Mouse (Mus musculus): ENCODE data around the gene Hoxd4.

Gene Hoxd4

DNA sequence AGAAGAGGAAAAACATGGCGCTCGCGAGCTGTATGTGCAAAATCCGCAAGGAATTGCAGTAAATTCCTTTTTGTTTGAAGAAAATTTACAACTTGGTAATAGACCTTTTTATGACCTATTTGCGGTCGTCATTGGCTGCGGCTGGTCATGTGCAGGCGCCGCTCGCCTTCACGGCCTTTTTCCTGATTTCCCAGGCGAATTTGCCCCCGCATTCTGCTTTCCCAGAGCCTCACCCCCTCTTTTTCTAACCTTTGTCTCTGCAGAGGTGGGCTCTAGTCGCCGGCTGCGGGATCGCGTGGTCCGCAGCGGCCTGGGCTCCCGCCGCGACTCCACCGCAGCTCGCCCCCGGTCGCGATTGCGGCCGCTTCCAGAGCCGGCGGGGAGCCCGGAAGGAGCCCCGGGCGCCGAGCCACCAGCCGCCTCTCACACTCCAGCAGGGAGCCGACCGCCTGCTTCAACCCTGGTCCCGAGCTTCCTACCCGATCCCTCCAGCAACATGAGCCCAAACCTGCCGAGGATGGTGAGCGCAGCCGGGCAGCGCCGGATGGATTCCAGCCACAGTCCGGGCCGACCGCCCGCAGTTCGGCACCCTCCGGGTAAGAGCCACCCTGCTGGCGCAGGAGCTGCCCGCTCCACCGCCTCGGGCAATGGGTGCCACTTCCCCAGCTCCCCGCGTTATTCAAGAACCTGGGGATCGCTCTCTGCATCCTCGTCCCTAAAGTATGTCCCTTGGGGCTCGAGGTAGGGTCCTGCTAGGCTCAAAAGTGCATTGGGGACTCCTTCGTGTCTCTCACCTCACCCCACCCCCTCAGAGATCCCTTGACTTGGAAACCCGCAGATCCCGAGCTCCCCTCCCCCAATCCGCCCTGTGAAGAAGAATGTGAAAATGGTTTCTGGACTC is at the start of gene Hoxd4, which contains the start of gene Hoxd3:
Gene Hoxd4 (plus strand): TSS at position 209 of the 901 bp plus-strand sequence.
Gene Hoxd3 (plus strand): TSS at position 207 of the 901 bp plus-strand sequence.
- DNase-seq (ENCODE audit: low read depth), result no peak

DNA sequence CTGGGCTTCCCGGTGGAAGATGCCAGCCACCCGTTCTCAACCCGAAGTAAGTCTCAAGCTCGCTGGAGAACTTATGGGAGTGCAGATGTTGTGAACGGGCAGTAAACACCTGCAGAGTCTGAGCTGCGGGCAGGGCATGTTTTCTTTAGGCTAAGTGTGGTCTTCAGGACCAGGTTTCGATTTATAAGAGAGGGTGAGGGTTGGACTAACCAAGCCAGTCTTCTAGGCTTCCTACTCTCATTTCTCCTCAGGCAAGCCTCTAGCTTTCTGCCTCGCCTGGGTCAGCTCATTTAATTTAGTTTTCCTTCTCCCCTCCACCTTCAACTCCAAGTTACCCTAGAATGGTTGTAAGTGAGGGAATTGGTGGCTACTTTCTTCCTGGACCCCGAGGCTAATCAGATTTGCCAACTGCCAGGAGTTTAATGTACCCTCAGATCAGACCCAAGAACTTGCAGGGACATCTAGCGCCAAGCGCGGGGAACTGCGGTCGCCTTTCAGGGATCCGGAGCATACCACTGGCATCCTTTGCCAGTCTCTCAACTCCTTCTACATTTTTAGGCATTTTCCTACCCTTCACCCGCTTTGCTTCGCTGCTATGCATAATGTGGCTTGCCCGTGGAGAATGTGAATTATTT is 48.3 kb upstream of the Hoxd4 start:
- no peak for DNase-seq (ENCODE audit: low read depth)

GRCm38 (mm10) chr2:74666411-74666810 is 45.3 kb upstream of the Hoxd4 start:
- no peak for DNase-seq (ENCODE audit: low read depth)

- no peak for DNase-seq (ENCODE audit: low read depth)
These were observed 44.4 kb upstream of the Hoxd4 start for GRCm38 (mm10) chr2:74667191-74667841.

DNA sequence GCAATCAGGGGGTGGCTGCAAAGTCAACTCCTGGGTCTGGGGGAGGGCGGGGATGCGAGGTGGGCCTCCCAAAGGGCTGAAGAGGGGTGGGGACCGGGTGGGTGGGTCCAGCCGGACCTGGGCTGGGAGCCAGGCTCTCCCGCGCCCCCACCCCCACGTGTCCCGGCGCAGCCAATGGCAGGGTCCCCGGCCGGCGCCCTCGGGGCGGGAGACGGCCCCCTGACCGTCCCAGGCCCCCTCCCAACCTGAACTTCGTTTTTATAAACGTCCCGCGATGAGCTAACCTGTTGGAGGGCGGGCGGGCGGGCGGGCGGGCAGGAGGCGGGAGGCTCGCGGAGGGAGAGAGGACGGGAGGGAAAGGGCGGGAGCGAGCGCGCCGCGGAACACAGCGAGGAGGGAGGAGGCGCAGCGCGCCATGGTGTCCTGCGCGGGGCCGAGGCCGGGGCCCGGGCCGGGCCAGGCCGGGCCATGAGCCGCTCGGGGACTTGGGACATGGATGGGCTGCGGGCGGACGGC is 43.8 kb upstream of the Hoxd4 start, which contains the start of gene Hoxd13:
Gene Hoxd13 (plus strand): TSS at position 469 of the 516 bp plus-strand sequence.
- no peak for DNase-seq (ENCODE audit: low read depth)

- DNase-seq (ENCODE audit: low read depth), result no peak
These were observed 43.1 kb upstream of the Hoxd4 start for GRCm38 (mm10) chr2:74668370-74669229.

- no peak for DNase-seq (ENCODE audit: low read depth)
These were observed 42.5 kb upstream of the Hoxd4 start for GRCm38 (mm10) chr2:74669230-74669578.

- no peak for DNase-seq (ENCODE audit: low read depth)
These were observed 42.0 kb upstream of the Hoxd4 start for GRCm38 (mm10) chr2:74669650-74670235.

DNA sequence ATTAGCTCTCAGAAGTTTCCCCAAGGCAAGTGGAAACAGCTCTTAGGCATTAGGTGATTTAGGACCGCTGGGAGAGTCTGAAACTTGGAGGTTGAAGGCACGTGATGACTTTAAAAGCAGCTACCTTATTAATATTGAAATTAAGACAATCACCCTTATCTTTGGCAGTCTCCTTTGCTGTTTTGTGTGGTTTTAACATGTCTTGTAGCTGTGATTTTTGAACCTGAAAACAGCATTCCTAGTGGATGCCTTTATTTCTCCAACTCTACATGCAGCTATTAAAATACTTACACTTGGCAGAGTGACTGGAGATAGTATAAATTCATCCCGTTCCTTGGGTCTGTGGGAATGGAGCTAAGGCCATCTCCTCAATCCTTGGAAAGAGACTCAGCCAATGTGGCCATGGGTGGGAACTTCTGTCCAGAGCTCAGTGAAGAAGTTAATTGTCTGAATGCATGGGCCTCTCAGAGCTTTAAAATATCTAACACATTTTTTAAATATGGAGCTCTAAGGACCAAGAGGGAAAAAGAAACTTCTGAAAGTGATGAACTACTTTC is 41.0 kb upstream of the Hoxd4 start:
- no peak for DNase-seq (ENCODE audit: low read depth)

GRCm38 (mm10) chr2:74671847-74672246 is 39.9 kb upstream of the Hoxd4 start:
- DNase-seq (ENCODE audit: low read depth), result no peak

GRCm38 (mm10) chr2:74672481-74673362 is 39.0 kb upstream of the Hoxd4 start:
- no peak for DNase-seq (ENCODE audit: low read depth)

DNA sequence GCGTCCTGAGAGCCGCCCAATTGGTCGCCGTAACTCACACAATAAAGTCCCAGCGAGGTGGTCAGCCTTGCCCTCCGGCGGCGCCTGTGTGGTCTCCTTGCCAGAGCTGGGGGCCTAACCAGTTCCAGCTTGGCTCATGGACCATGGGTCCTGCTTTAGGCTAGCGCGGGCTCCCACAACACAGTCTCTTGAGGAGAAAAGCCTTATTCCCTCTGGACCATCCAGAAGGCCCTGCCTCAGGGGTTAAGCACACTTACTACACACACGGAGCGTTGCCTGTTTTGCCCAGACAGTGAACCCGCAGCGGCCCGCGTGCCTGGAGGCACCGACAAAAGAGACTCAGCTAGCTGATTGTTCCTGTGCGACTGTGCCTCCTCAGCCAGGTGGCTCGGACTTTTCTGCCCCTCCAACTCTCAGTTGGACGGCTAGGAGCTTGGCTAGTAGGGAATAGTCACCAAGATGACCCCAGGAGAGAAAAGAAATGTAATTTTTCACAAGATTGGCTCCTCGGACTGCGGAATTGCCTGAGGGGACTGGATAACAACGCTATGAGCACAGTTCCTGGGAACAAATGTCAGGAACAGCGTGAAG is 37.8 kb upstream of the Hoxd4 start:
- no peak for DNase-seq (ENCODE audit: low read depth)

- DNase-seq (ENCODE audit: low read depth), result no peak
These were observed 36.7 kb upstream of the Hoxd4 start, which contains the start of gene Hoxd12 for GRCm38 (mm10) chr2:74674881-74675665. Gene Hoxd12 (plus strand): TSS chr2:74675013.

GRCm38 (mm10) chr2:74675666-74676282 is 36.0 kb upstream of the Hoxd4 start:
- DNase-seq (ENCODE audit: low read depth), result no peak

- no peak for DNase-seq (ENCODE audit: low read depth)
These were observed 35.2 kb upstream of the Hoxd4 start for GRCm38 (mm10) chr2:74676376-74677052.

DNA sequence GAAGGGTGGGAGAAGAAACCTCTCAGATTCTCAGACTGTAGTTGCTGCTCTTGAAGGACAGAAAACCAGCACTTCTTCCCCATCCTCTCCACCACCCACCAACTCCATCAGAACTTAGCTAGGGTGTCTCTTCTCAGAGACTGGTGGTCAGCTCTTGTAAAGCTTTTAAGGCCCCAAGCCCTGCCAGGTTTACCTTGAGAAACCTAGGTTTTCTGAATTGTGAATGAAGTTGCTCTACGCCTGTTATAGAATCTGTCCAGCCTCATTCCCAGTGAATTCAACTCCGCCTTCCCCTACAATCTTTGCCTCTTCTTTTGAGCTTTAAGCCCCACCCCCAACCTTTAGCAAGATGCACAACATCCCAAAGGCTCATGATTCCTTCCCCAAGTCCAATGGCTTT is 34.6 kb upstream of the Hoxd4 start:
- no peak for DNase-seq (ENCODE audit: low read depth)

DNA sequence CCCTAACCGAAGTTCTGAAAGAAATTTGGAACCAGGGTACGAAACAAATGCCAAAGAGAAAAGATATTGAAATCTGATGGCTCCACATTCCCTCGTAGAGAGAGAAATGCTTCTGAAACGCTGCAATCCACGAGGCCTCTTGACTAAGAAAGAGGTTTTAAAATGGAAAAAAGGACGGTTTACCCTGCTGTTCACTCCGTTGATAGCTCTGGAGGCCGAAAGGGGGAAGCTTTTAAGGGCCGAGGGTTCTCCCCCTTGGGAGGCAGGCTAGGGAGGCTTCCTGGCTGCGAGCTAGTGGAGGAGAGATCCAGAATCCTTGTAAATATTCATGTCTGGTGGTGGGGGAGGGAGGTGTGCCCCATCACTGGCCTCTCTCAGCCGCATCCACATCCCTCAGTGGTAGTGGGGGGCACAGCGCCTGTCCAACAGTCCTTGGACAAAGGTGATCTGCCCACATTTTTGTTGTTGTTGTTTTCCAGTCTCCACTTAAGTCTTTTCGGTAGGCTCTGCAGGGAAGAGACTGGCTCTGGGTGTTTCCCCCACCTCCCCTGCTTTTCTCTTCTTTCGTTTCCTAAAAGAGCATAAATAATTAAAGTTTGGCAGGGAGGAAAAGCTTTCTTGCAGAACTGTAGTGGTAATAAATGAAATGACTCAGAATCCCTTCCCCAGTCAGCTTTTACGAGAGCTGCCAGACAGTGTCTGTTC is 32.7 kb upstream of the Hoxd4 start, which contains the start of gene Hoxd11:
Gene Hoxd11 (plus strand): TSS at position 667 of the 705 bp plus-strand sequence.
- DNase-seq (ENCODE audit: low read depth), result no peak

All from c-Kit-positive CD71-negative TER-119-negative erythroid progenitor cells, embryonic 14.5 days (primary cell).